Mouse (Mus musculus): Measurements from ENCODE around the gene Gm11146. TPM values are rescaled to one million over a fixed set of nuclear protein-coding genes. Genes with fewer than 3 reads are reported as not detected.

Gene Gm11146
- polyA plus RNA-seq, 1 experiment from 2014 or later, result not detected

GRCm38 (mm10) chr16:77593828-77594421 lies 8.0 kb downstream of the Gm11146 start:
- peak overlapping the region; percentile 75 for H3K27ac ChIP-seq (replicated peaks; ENCODE audit: low read depth, low read length)
- peaks cover 13% of the 10 kb centered on the region for H3K4me1 ChIP-seq (ENCODE audit: control insufficient read depth, insufficient read depth, low read length)
- ATAC-seq (ENCODE audit: low read depth) (peak; percentile 71; the same call in 1 of the 2 replicates), DNase-seq (ENCODE audit: low spot score) (peak; percentile 82)
- peaks cover 5% of the 10 kb centered on the region; the same call in 1 of the 2 replicates for H3K36me3 ChIP-seq (ENCODE audit: control insufficient read depth, insufficient read depth, low read length)
- H3K4me2 ChIP-seq (ENCODE audit: low read depth, low read length), result peak overlapping the region; percentile 26
- 44% methylated on average over 12 of the region's 12 CpGs for WGBS
- H3K9ac ChIP-seq (ENCODE audit: low read depth, low read length), result no peak overlapping the region
- H3K9me3 ChIP-seq (ENCODE audit: control insufficient read depth, low read length), result peaks cover 5% of the 10 kb centered on the region; the same call in 1 of the 2 replicates
- 0 out of 2 replicates have a peak overlapping the region, but pooled peaks have one; percentile 0 for H3K4me3 ChIP-seq (ENCODE audit: low read depth, low read length)
- no peaks in the 10 kb centered on the region for H3K27me3 ChIP-seq (replicated peaks; ENCODE audit: control insufficient read depth, insufficient read depth, low read length)

- H3K4me2 ChIP-seq (ENCODE audit: low read depth, low read length), result peak overlapping the region; percentile 26; the same call in 1 of the 2 replicates
Measured at GRCm38 (mm10) chr16:77592986-77593385, 8.9 kb downstream of the Gm11146 start.

GRCm38 (mm10) chr16:77573036-77573435 lies 28.9 kb downstream of the Gm11146 start:
- DNase-seq (ENCODE audit: low spot score) (peak; percentile 63), ATAC-seq (ENCODE audit: low read depth) (peak; percentile 81)
- Histone ChIP-seq H3K27ac (replicated peaks; ENCODE audit: low read depth, low read length) (no peak overlapping the region), H3K36me3 (ENCODE audit: control insufficient read depth, insufficient read depth, low read length) (no peaks in the 10 kb centered on the region), H3K4me3 (ENCODE audit: low read depth, low read length) (no peak overlapping the region), H3K9ac (ENCODE audit: low read depth, low read length) (no peak overlapping the region), H3K4me1 (ENCODE audit: control insufficient read depth, insufficient read depth, low read length) (no peaks in the 10 kb centered on the region; the same call in 1 of the 2 replicates), H3K4me2 (ENCODE audit: low read depth, low read length) (no peak overlapping the region), H3K9me3 (ENCODE audit: control insufficient read depth, low read length) (no peaks in the 10 kb centered on the region), H3K27me3 (replicated peaks; ENCODE audit: control insufficient read depth, insufficient read depth, low read length) (no peaks in the 10 kb centered on the region)
- WGBS, result 70% methylated on average over 5 of the region's 5 CpGs

More at GRCm38 (mm10) chr16:77592986-77593385, 8.9 kb downstream of the Gm11146 start:
- Histone ChIP-seq H3K27ac (replicated peaks; ENCODE audit: low read depth, low read length) (peak overlapping the region; percentile 75; the same call in 1 of the 2 replicates), H3K9ac (ENCODE audit: low read depth, low read length) (no peak overlapping the region), H3K4me3 (ENCODE audit: low read depth, low read length) (no peak overlapping the region), H3K9me3 (ENCODE audit: control insufficient read depth, low read length) (peaks cover 5% of the 10 kb centered on the region; the same call in 1 of the 2 replicates), H3K27me3 (replicated peaks; ENCODE audit: control insufficient read depth, insufficient read depth, low read length) (no peaks in the 10 kb centered on the region), H3K4me1 (ENCODE audit: control insufficient read depth, insufficient read depth, low read length) (peaks cover 13% of the 10 kb centered on the region), H3K36me3 (ENCODE audit: control insufficient read depth, insufficient read depth, low read length) (peaks cover 5% of the 10 kb centered on the region; the same call in 1 of the 2 replicates)
- 55% methylated on average over 3 of the region's 3 CpGs for WGBS
- 0 out of 2 replicates have a peak, but pooled peaks have one; percentile 26 for ATAC-seq (ENCODE audit: low read depth)
- peak; percentile 76 for DNase-seq (ENCODE audit: low spot score)

- 83% methylated on average over 8 of the region's 8 CpGs for WGBS
- ATAC-seq (ENCODE audit: low read depth), result no peak
- Histone ChIP-seq H3K4me2 (ENCODE audit: low read depth, low read length) (no peak overlapping the region), H3K9me3 (ENCODE audit: control insufficient read depth, low read length) (no peaks in the 10 kb centered on the region), H3K4me1 (ENCODE audit: control insufficient read depth, insufficient read depth, low read length) (no peaks in the 10 kb centered on the region; the same call in 1 of the 2 replicates), H3K36me3 (ENCODE audit: control insufficient read depth, insufficient read depth, low read length) (no peaks in the 10 kb centered on the region), H3K27ac (replicated peaks; ENCODE audit: low read depth, low read length) (no peak overlapping the region), H3K27me3 (replicated peaks; ENCODE audit: control insufficient read depth, insufficient read depth, low read length) (no peaks in the 10 kb centered on the region), H3K4me3 (ENCODE audit: low read depth, low read length) (no peak overlapping the region), H3K9ac (ENCODE audit: low read depth, low read length) (no peak overlapping the region)
- DNase-seq (ENCODE audit: low spot score), result no peak
Measured at GRCm38 (mm10) chr16:77569457-77569856, 32.4 kb downstream of the Gm11146 start.

- DNase-seq (ENCODE audit: low spot score) (no peak), ATAC-seq (ENCODE audit: low read depth) (no peak)
- Histone ChIP-seq H3K4me3 (ENCODE audit: low read depth, low read length) (no peak overlapping the region), H3K4me2 (ENCODE audit: low read depth, low read length) (no peak overlapping the region), H3K9ac (ENCODE audit: low read depth, low read length) (no peak overlapping the region), H3K27ac (replicated peaks; ENCODE audit: low read depth, low read length) (no peak overlapping the region), H3K36me3 (ENCODE audit: control insufficient read depth, insufficient read depth, low read length) (no peaks in the 10 kb centered on the region), H3K27me3 (replicated peaks; ENCODE audit: control insufficient read depth, insufficient read depth, low read length) (no peaks in the 10 kb centered on the region), H3K4me1 (ENCODE audit: control insufficient read depth, insufficient read depth, low read length) (no peaks in the 10 kb centered on the region; the same call in 1 of the 2 replicates), H3K9me3 (ENCODE audit: control insufficient read depth, low read length) (no peaks in the 10 kb centered on the region)
- WGBS, result 68% methylated on average over 3 of the region's 3 CpGs
Measured at GRCm38 (mm10) chr16:77568384-77568783, 33.5 kb downstream of the Gm11146 start.

GRCm38 (mm10) chr16:77562852-77563251 lies 39.0 kb downstream of the Gm11146 start:
- H3K27me3 ChIP-seq (replicated peaks; ENCODE audit: control insufficient read depth, insufficient read depth, low read length), result no peaks in the 10 kb centered on the region
- H3K4me2 ChIP-seq (ENCODE audit: low read depth, low read length), result no peak overlapping the region
- no peak overlapping the region for H3K9ac ChIP-seq (ENCODE audit: low read depth, low read length)
- 86% methylated on average over 3 of the region's 3 CpGs for WGBS
- H3K36me3 ChIP-seq (ENCODE audit: control insufficient read depth, insufficient read depth, low read length), result no peaks in the 10 kb centered on the region
- DNase-seq (ENCODE audit: low spot score) (no peak), ATAC-seq (ENCODE audit: low read depth) (no peak)
- H3K9me3 ChIP-seq (ENCODE audit: control insufficient read depth, low read length), result no peaks in the 10 kb centered on the region
- no peak overlapping the region for H3K4me3 ChIP-seq (ENCODE audit: low read depth, low read length)
- H3K27ac ChIP-seq (replicated peaks; ENCODE audit: low read depth, low read length), result no peak overlapping the region
- H3K4me1 ChIP-seq (ENCODE audit: control insufficient read depth, insufficient read depth, low read length), result no peaks in the 10 kb centered on the region

GRCm38 (mm10) chr16:77556446-77557105 lies 45.3 kb downstream of the Gm11146 start:
- Histone ChIP-seq H3K27me3 (replicated peaks; ENCODE audit: control insufficient read depth, insufficient read depth, low read length) (no peaks in the 10 kb centered on the region), H3K9ac (ENCODE audit: low read depth, low read length) (no peak overlapping the region), H3K4me3 (ENCODE audit: low read depth, low read length) (no peak overlapping the region), H3K4me1 (ENCODE audit: control insufficient read depth, insufficient read depth, low read length) (no peaks in the 10 kb centered on the region), H3K36me3 (ENCODE audit: control insufficient read depth, insufficient read depth, low read length) (no peaks in the 10 kb centered on the region), H3K27ac (replicated peaks; ENCODE audit: low read depth, low read length) (no peak overlapping the region), H3K4me2 (ENCODE audit: low read depth, low read length) (no peak overlapping the region), H3K9me3 (ENCODE audit: control insufficient read depth, low read length) (no peaks in the 10 kb centered on the region)
- DNase-seq (ENCODE audit: low spot score) (no peak), ATAC-seq (ENCODE audit: low read depth) (no peak)
- 73% methylated on average over 10 of the region's 10 CpGs for WGBS

- no peaks in the 10 kb centered on the region for H3K9me3 ChIP-seq (ENCODE audit: control insufficient read depth, low read length)
- H3K27me3 ChIP-seq (replicated peaks; ENCODE audit: control insufficient read depth, insufficient read depth, low read length), result no peaks in the 10 kb centered on the region
- 66% methylated on average over 3 of the region's 3 CpGs for WGBS
- H3K4me1 ChIP-seq (ENCODE audit: control insufficient read depth, insufficient read depth, low read length), result no peaks in the 10 kb centered on the region
- no peak for DNase-seq (ENCODE audit: low spot score)
- H3K36me3 ChIP-seq (ENCODE audit: control insufficient read depth, insufficient read depth, low read length), result no peaks in the 10 kb centered on the region
- no peak overlapping the region for H3K27ac ChIP-seq (replicated peaks; ENCODE audit: low read depth, low read length)
- H3K4me3 ChIP-seq (ENCODE audit: low read depth, low read length), result no peak overlapping the region
- H3K9ac ChIP-seq (ENCODE audit: low read depth, low read length), result no peak overlapping the region
- no peak overlapping the region for H3K4me2 ChIP-seq (ENCODE audit: low read depth, low read length)
- ATAC-seq (ENCODE audit: low read depth), result no peak
Measured at GRCm38 (mm10) chr16:77551051-77551450, 50.8 kb downstream of the Gm11146 start.

All from embryonic facial prominence, embryonic 14.5 days (tissue).